Mouse (Mus musculus) T-helper 1 cell (primary cell): Measurements from ENCODE around the gene Olfr1371.
"Not testable (repeated sequence)": the region's sequence is repeated elsewhere in the genome, so short reads cannot be mapped to it uniquely, and the experiment has no call there.

Source experiments
- in situ Hi-C: fragments of 300-600 bp; cut with MboI, MseI; formaldehyde crosslinking; loops from one replicate; pipeline ENCODE4 v1.15.1; 2025; ENCODE audit warnings: high pct_unique_total_duplicates

Gene Olfr1371

DNA sequence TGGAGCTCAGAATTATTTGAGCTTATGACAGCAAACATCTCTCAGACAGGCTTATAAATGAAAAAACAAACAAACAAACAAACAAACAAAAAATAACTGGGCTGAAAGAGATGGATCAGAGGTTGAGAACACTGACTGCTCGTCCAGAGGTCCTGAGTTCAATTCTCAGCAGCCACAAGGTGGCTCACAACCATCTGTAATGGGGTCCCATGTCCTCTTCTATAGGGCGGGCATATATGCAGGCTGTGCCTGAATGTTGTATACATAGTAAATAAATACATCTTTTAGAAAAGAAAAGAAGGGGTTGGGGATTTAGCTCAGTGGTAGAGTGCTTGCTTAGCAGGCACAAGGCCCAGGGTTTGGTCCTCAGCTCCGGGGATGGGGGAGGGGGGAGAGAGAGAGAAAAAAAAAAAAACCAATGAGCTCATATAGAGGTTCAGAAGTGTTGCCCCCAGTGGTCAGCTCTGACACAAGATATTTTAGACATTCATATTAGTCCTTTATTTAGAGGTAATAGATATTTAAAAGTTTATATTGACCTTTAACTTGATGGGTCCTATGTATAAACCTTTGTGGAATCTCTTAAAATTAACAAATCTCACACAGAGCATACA is 12.3 kb upstream of the Olfr1371 start:
- in situ Hi-C loops, result no loop called here

DNA sequence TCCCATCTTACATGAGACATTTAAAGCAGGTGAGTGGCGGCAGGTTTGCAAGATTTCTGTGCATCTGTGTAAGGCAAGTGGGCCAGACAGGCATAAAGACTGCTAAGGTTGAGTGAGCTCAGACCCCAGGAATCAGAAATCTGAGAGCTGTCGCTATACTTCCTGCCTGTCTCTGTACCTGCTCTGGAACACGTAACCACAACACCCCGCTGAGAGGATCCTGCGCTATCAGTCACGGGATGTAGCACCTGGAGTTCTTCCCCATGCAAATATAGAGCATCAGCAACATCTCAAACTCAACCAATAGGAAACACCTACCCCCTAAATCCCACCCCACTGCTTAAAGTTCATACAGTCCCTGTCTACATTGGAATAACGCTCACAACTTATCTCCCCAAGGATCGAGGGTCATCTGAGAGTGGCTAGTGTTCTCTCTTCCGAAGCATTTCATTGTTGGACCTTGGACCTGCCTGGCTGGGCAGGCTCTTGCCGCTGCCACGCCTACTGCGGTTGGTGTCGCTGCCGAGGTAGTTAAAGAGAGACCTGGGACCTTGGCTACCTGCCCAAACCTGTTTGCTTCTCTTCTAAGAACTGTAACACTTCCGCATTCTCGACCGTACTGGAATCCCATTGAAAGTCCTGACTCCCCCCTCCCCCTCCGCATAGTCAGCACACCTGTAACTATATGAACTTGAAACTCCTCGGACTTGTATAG is 10.3 kb upstream of the Olfr1371 start:
- in situ Hi-C loops, result loop anchor here (5.0 kb wide), 1 partner anchor 77 kb away; the partner anchor contains the start of gene Olfr1373

GRCm38 (mm10) chr11:52222891-52223290 is 9.1 kb upstream of the Olfr1371 start:
- in situ Hi-C loops, result loop anchor here (5.0 kb wide), 1 partner anchor 76 kb away; the partner anchor contains the start of gene Olfr1373

GRCm38 (mm10) chr11:52221921-52222320 is 8.1 kb upstream of the Olfr1371 start:
- in situ Hi-C loops, result loop anchor here (5.0 kb wide), 1 partner anchor 75 kb away; the partner anchor contains the start of gene Olfr1373

GRCm38 (mm10) chr11:52220282-52220681 is 6.5 kb upstream of the Olfr1371 start:
- in situ Hi-C loops, result loop anchor here (5.0 kb wide), 1 partner anchor 73 kb away; the partner anchor contains the start of gene Olfr1373

DNA sequence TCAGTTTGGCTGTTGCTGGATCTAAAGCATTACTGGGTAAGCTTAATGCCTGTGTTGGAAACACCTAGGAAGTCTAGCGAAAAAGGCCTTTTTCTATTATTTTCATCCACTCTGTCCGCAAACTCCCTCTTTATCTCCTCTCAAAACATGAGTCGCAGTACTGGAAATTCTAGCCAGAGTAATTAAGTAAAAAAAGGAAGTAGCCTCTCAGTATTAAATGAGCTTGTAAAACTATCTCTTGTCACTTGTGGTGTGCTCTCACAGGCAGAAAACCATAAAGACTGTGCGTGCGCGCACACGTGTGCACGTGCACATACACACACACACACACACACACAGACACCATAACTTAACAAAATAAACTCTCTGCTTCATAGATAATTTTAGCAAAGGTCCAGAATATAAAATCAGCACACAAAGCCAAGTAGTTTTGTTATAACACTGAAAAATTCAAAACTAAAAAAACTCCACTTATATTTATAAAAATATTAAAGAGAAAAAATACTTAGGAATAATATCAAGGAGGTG is 17.2 kb downstream of the Olfr1371 start:
- in situ Hi-C loops, result loop anchor here (5.0 to 25.0 kb wide), 2 partner anchors 441 to 1029 kb away; no protein-coding TSS in a partner anchor

DNA sequence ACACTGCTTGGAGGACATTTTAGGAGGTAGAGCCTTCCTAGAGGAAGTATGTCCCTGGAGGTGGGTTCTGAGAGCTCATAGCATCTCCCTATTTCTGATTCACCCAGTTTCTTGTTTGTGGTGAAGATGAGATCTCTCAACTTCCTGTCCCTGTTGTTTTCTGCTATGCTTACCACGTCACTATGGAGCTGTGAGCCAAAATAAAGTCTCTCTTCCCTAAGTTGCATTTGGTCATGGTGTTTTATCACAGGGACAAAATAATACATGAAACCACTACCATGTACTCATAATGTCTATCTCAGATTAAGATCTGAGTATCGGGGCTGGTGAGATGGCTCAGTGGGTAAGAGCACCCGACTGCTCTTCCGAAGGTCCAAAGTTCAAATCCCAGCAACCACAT is 33.1 kb downstream of the Olfr1371 start:
- in situ Hi-C loops, result loop anchor here (5.0 to 25.0 kb wide), 2 partner anchors 457 to 998 kb away; no protein-coding TSS in a partner anchor

- in situ Hi-C loops, result loop anchor here (5.0 to 25.0 kb wide), 3 partner anchors 315 to 998 kb away; no protein-coding TSS in a partner anchor
Observed at GRCm38 (mm10) chr11:52179897-52180296, 33.9 kb downstream of the Olfr1371 start.

GRCm38 (mm10) chr11:52168461-52168860 is 45.3 kb downstream of the Olfr1371 start:
- in situ Hi-C loops, result no loop called here

GRCm38 (mm10) chr11:52167901-52168302 is 45.9 kb downstream of the Olfr1371 start:
- in situ Hi-C loops, result not testable (repeated sequence)

GRCm38 (mm10) chr11:52167126-52167525 is 46.7 kb downstream of the Olfr1371 start:
- in situ Hi-C loops, result no loop called here

- in situ Hi-C loops, result no loop called here
Observed at GRCm38 (mm10) chr11:52163926-52164325, 49.9 kb downstream of the Olfr1371 start.
